Mouse (Mus musculus) neural tube, embryonic 13.5 days (tissue): ENCODE data around the gene Eps15. TPM values are rescaled to one million over a fixed set of nuclear protein-coding genes. Genes with fewer than 3 reads are reported as not detected.

Experiments
- ATAC-seq: fragments of 200-750 bp; cut with Nextera tagmentation; 2 replicates; pipeline ENCODE4 v1.8.0; 2017; ENCODE audit warnings: low read depth, mild to moderate bottlenecking, moderate TSS enrichment, moderate library complexity
- H3K27ac ChIP-seq: fragments of 300-500 bp; sonication (generic); replicated peaks from 2 replicates; pipeline ENCODE4 v1.5.1; 2015; ENCODE audit warnings: moderate library complexity, mild to moderate bottlenecking, inconsistent platforms
- H3K27me3 ChIP-seq: fragments of 300-500 bp; sonication (generic); 2 replicates; pipeline ENCODE4 v1.6.1; 2015; ENCODE audit warnings: mild to moderate bottlenecking, inconsistent platforms
- H3K36me3 ChIP-seq: fragments of 300-500 bp; sonication (generic); 2 replicates; pipeline ENCODE4 v1.6.1; 2015; ENCODE audit warnings: mild to moderate bottlenecking, inconsistent platforms
- H3K4me1 ChIP-seq: fragments of 300-500 bp; sonication (generic); replicated peaks from 2 replicates; pipeline ENCODE4 v1.6.1; 2015; ENCODE audit warnings: inconsistent platforms
- H3K4me2 ChIP-seq: fragments of 300-500 bp; sonication (generic); 2 replicates; pipeline ENCODE4 v1.6.1; 2015; ENCODE audit warnings: inconsistent platforms, mild to moderate bottlenecking, moderate library complexity
- H3K4me3 ChIP-seq: fragments of 300-500 bp; sonication (generic); 2 replicates; pipeline ENCODE4 v1.5.1; 2015; ENCODE audit warnings: mild to moderate bottlenecking, inconsistent platforms
- H3K9ac ChIP-seq: fragments of 300-500 bp; sonication (generic); 2 replicates; pipeline ENCODE4 v1.6.1; 2015; ENCODE audit warnings: moderate library complexity, mild to moderate bottlenecking, inconsistent platforms
- H3K9me3 ChIP-seq: fragments of 300-500 bp; sonication (generic); 2 replicates; pipeline ENCODE4 v1.6.1; 2016; ENCODE audit warnings: inconsistent platforms
- WGBS: fragments of 180-500 bp; shearing (Covaris S2); methylation state at CpG from one replicate; pipeline ENCODE4 v1.1.7; 2015; 5-methylcytosine and 5-hydroxymethylcytosine counted together
- polyA plus RNA-seq: library from polyadenylated mRNA; unstranded; fragments of >200 nt; fragmentation: Nextera tagmentation; extraction: Ambion mirVana; gene quantifications from 2 replicates; pipeline ENCODE4 v1.2.1, GENCODE M21; 2015

Eps15 gene
- polyA plus RNA-seq, 1 experiment from 2014 or later = 74.4 TPM

DNA sequence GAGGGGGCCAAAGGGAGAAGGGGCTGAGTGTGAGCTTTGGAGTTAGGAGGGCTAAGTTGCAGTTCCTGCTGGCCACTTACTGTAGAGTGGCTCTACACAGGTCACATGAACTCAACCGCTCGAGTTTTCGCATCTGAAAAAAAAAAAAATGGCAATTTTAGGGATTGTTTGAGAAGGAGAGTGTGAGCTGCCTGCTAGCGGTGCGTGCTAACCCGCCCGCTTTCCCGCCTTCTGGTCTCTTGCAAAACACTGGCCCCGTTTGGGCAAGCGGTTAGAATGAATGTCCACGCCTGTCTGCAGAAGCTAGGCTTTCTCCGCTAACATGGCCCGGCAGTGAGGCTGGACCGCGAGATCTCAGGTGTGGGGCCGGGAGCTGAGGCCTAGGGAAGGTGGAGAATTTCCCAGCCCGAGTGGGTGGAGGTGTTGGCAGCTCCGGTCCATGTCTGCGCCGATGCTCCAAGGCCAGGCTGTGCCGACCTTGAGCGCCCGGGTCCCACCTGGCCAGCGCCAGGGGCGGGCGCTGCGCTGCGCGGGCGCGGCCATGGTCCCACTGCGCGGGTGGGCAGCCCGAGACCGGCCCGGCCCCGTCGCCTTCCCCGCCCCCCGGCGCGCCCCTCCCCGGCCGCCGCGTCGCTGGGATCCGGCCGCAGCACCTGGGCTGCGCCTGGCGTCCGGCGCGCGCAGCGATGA, 126.6 kb downstream of the Eps15 start, which contains the start of gene Ttc39a:
Gene Ttc39a (plus strand): TSS at position 138 of the 690 bp plus-strand sequence.
- 1% methylated on average over 51 of the region's 56 CpGs for WGBS
- H3K27ac ChIP-seq = peak within 1 kb of the TSS; percentile 46; the same call in 1 of the 2 replicates

DNA sequence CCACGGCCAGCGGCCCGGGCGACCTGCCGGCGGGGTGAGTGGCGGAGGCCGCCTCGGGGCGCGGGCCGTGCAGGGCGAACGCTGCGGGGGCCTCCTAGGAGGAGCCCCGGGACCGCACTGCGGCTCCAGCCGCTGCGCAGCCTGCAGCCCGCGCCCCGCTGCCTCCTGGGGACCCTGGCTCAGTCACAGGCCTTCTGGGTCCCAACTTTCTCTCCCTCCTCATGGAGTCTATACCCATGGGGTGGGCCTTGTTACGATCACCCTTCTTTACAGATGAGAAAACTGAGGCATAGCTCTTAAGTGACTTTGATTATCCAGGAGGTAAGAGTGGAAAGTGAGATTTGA, 127.1 kb downstream of the Eps15 start:
- peaks cover 7% of the 10 kb centered on the region for H3K27me3 ChIP-seq
- H3K36me3 ChIP-seq = no peaks in the 10 kb centered on the region
- no peaks in the 10 kb centered on the region for H3K9me3 ChIP-seq
- ATAC-seq = peak; percentile 61
- peaks cover 15% of the 10 kb centered on the region for H3K4me1 ChIP-seq
- peak overlapping the region; percentile 78 for H3K9ac ChIP-seq
- H3K4me3 ChIP-seq = peak overlapping the region; percentile 51
- peak overlapping the region; percentile 75 for H3K4me2 ChIP-seq
- H3K27ac ChIP-seq = no peak overlapping the region
- 3% methylated on average over 24 of the region's 24 CpGs for WGBS

More for the DNA sequence above, 126.6 kb downstream of the Eps15 start, which contains the start of gene Ttc39a:
- Histone ChIP-seq H3K9me3 (no peaks in the 10 kb centered on the region), H3K4me2 (peak within 1 kb of the TSS; percentile 75), H3K4me1 (peaks cover 15% of the 10 kb centered on the region), H3K4me3 (peak within 1 kb of the TSS; percentile 51), H3K36me3 (no peaks in the 10 kb centered on the region), H3K9ac (peak within 1 kb of the TSS; percentile 78), H3K27me3 (peaks cover 7% of the 10 kb centered on the region)
- ATAC-seq = peak; percentile 45

DNA sequence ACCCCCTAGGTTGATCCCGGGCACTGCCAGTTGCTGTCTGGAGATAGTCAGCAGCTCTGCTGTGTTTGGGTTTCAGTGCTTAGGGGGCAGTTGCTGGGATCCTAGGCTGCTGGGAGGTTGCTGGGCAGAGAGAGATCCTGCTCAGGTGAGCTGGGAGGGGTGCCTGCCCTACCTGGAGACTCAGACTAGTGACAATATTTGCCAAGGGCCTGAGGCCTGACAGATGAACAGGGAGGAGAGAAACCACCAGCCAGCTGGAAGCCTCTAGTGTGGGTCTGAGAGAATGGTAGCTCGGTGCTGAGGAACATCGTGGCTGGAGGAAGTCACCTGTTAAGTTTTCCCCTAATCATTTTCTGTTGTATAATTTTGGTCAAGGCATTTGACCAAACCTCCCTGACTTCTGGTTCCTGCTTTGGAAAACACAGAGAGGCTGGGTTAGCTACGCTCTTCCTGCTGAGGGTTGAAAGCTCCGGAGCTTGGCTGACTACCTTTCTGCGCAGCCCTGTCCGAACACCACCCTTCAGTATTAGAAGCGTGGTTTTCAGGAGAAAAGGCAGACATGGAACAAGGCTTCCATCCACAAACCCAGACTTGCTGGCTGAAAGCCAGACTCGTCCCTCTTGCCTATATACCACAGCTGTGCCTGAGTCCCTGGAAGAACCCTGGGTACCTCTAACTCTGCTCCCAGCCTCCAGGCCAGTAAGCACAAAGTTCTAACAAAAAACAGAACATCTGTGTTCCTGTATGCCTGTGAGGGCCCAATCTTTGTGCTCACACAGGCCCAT, 127.8 kb downstream of the Eps15 start:
- no peak overlapping the region for H3K27ac ChIP-seq
- H3K9ac ChIP-seq = no peak overlapping the region
- WGBS = 79% methylated on average over 9 of the region's 9 CpGs
- H3K27me3 ChIP-seq = peaks cover 7% of the 10 kb centered on the region
- H3K4me2 ChIP-seq = peak overlapping the region; percentile 75
- H3K4me1 ChIP-seq = peaks cover 15% of the 10 kb centered on the region
- no peak for ATAC-seq
- peak overlapping the region; percentile 51; the same call in 1 of the 2 replicates for H3K4me3 ChIP-seq
- no peaks in the 10 kb centered on the region for H3K36me3 ChIP-seq
- H3K9me3 ChIP-seq = no peaks in the 10 kb centered on the region

DNA sequence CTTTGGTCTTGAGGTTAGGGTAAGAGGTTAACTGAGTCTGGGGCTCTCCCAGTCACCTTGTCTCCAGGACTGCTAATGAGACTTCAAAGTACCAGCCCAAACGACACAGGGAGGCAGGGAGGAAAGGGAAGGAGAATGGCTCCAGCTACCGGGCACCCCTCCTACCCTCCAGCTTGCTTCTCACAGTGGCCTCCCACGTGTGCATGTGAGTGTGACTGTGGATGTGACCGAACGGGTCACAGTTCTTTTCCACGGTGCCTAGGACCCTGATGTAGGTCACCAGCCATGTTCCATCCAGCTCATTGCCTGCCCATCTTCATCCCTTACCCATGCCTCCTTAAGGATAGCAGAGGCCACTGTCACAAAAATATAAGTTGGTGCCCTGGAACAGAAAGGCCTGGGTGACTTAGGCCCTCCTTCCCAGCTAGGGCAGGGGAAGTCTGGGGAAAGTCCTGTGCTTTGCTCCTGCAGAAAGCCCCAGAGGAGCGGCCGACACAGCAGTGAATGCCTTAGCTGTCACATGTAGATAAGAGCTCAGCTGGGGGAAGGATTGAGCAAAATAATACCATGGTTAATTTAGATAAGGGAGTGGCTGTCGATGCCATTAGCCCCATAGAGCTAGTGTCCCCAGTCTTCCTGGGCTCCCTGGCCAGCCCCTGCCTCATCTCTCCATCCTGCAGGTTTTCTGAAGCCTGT, 130.8 kb downstream of the Eps15 start:
- Histone ChIP-seq H3K4me2 (no peak overlapping the region), H3K9ac (no peak overlapping the region), H3K36me3 (no peaks in the 10 kb centered on the region), H3K4me3 (no peak overlapping the region), H3K4me1 (peaks cover 9% of the 10 kb centered on the region), H3K9me3 (no peaks in the 10 kb centered on the region), H3K27me3 (peaks cover 7% of the 10 kb centered on the region), H3K27ac (no peak overlapping the region)
- 77% methylated on average over 9 of the region's 9 CpGs for WGBS
- ATAC-seq = no peak

DNA sequence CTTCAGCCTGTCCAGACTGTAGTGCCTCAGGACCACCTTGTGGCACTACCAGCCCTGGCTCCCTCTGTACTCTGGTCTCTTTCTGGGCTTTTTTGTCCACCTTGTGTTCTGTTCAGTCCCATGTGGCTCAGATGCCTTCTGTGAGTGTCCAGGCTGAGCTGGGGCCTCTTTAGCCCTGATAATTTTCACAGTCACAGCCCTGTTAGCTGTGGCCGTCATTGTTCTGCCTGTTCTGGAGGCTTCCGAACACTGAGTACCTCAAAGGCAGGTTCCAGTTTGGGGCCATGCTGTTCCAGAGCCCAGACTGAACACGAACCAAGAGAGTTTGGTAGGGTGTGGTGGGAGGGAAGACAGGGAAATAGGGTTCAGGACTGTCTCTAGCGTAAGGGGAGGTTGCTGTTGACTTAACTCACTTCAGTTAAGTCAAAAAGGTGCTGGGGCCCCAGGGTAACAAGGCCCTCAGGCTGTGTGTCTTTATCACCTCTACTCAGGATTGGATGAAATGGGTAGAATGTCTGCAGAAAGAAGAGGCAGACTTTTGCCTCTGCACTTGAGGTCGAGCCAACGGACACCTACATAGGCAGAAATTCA, 131.4 kb downstream of the Eps15 start:
- H3K27ac ChIP-seq = no peak overlapping the region
- H3K9me3 ChIP-seq = no peaks in the 10 kb centered on the region
- WGBS = 89% methylated on average over 6 of the region's 6 CpGs
- no peaks in the 10 kb centered on the region for H3K36me3 ChIP-seq
- no peak overlapping the region for H3K4me2 ChIP-seq
- peaks cover 2% of the 10 kb centered on the region for H3K4me1 ChIP-seq
- H3K27me3 ChIP-seq = peaks cover 7% of the 10 kb centered on the region
- no peak overlapping the region for H3K4me3 ChIP-seq
- ATAC-seq = no peak
- no peak overlapping the region for H3K9ac ChIP-seq

DNA sequence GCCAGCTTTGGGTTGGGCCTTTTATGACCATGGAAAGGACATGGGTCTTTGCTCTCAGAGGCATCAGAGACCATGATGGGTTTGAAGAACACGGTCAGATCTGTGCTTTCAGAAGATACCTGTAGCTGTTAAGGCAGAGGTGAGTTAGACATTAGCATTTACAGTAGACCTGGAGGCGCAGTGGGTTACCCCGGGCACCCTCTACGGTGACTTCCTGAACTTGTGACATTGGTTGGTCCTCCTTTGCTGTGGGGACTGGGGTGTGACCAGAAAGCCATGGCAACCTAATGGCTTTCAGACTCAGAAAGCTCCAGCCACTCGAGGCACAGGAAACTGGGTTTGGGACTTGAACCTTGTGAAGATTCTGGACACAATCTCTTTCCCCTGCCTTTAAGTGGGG, 132.2 kb downstream of the Eps15 start:
- no peak overlapping the region for H3K9ac ChIP-seq
- no peak overlapping the region for H3K27ac ChIP-seq
- WGBS = 90% methylated on average over 5 of the region's 5 CpGs
- no peaks in the 10 kb centered on the region for H3K36me3 ChIP-seq
- H3K4me3 ChIP-seq = no peak overlapping the region
- no peak for ATAC-seq
- no peaks in the 10 kb centered on the region for H3K9me3 ChIP-seq
- peaks cover 6% of the 10 kb centered on the region for H3K27me3 ChIP-seq
- H3K4me2 ChIP-seq = no peak overlapping the region
- no peaks in the 10 kb centered on the region; the same call in 1 of the 2 replicates for H3K4me1 ChIP-seq

DNA sequence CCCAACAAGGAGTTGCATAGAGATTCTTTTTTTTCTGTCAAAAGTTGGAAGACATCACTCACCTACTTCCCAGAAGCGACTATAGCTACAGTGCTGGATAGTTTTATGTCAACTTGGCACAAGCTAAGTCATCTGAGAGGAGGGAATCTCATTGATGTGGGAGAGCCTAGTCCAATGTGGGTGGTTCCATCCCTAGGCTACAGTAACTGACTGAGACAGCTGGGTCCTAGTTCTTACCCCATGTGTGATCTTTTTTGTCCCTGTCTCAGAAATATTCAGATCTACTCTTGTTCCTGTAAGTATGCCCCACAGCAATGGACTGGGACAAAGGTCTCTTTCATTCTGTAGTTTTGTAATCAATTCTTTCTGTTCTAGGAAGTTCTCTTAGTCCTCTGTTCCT, 137.9 kb downstream of the Eps15 start:
- no peaks in the 10 kb centered on the region for H3K36me3 ChIP-seq
- no peak overlapping the region for H3K27ac ChIP-seq
- H3K4me1 ChIP-seq = no peaks in the 10 kb centered on the region
- H3K27me3 ChIP-seq = no peaks in the 10 kb centered on the region
- no peaks in the 10 kb centered on the region for H3K9me3 ChIP-seq
- ATAC-seq = no peak
- H3K9ac ChIP-seq = no peak overlapping the region
- no peak overlapping the region for H3K4me2 ChIP-seq
- no peak overlapping the region for H3K4me3 ChIP-seq
- 80% methylated on average over 1 of the region's 1 CpGs for WGBS

DNA sequence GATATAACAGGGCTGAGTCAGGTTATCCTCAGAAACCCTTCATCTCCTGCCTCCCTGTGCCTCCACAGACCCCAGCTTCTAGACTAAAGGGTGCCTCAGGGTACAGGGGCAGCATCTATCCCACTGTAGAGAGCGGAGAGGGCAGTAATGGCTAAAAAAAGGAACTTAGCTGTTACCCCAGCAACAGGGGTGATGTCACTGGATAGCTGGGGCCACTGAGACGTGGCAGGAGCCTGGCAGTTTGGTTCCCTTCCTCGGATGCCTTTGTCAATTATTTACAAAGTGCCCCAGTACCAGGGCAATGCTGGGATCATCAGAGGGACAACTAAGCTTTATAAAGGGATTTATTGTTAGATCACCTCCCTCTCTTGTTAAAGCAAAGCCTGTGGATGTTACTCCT, 138.9 kb downstream of the Eps15 start:
- Histone ChIP-seq H3K4me2 (no peak overlapping the region), H3K4me3 (no peak overlapping the region), H3K36me3 (no peaks in the 10 kb centered on the region), H3K27me3 (no peaks in the 10 kb centered on the region), H3K9ac (no peak overlapping the region), H3K9me3 (no peaks in the 10 kb centered on the region), H3K4me1 (no peaks in the 10 kb centered on the region), H3K27ac (no peak overlapping the region)
- 12% methylated on average over 3 of the region's 3 CpGs for WGBS
- ATAC-seq = no peak

DNA sequence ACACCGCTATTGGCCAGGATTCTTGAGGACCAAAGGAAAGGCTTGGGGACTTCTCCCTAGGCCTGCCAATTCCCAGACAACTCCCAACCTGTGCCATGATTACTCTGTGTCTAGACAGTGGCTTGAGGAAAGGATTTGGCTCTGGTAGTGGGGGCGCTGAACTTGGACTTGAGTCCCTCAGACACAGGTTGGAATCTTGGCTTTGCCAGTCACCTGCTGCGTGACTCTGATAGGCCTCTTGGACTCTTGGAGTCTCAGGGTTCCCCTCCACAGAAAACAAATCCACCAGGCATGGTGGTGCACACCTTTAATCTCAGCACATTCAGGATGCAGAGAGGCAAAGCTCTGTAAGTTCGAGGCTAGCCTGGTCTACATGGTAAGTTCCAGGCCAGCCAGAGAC, 139.5 kb downstream of the Eps15 start:
- Histone ChIP-seq H3K27ac (no peak overlapping the region), H3K4me3 (no peak overlapping the region), H3K9me3 (no peaks in the 10 kb centered on the region), H3K36me3 (no peaks in the 10 kb centered on the region), H3K4me2 (no peak overlapping the region), H3K27me3 (no peaks in the 10 kb centered on the region), H3K9ac (no peak overlapping the region), H3K4me1 (no peaks in the 10 kb centered on the region)
- WGBS = 85% methylated on average over 4 of the region's 4 CpGs
- no peak for ATAC-seq

DNA sequence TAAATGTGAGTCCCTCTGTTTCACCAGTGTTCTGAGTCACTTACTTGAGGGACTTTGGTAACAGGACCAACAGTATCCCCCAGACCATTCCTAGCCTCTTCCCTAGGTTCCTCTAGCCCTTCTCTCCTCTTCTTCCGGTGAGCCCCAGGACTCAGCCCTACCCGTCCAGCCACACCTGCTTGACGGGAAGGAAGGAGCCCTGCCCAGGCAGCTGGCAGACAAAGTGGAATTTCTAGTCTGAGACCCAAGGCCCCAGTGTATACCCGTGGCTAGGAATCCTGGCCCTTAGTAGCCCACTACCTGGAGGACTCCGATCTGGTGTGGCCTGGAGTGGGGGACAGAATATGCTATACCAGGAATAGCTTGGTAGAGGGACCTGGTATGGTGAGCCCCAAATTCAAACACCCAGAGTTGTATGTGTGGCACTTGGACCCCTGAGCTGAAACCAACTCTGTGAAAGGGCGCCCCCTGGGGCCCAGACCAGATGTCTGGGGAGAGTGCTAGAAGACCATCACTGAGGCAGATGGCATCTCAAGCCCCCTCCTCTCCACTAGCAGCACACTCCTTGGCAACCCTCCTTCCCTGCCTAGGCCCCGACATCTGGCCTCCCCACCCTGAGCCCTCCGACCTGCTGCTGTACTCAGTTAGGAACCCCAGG, 140.2 kb downstream of the Eps15 start:
- H3K36me3 ChIP-seq = no peaks in the 10 kb centered on the region
- no peak for ATAC-seq
- no peaks in the 10 kb centered on the region for H3K4me1 ChIP-seq
- no peak overlapping the region for H3K4me2 ChIP-seq
- H3K9me3 ChIP-seq = no peaks in the 10 kb centered on the region
- WGBS = 75% methylated on average over 8 of the region's 8 CpGs
- H3K9ac ChIP-seq = no peak overlapping the region
- no peak overlapping the region for H3K4me3 ChIP-seq
- H3K27me3 ChIP-seq = no peaks in the 10 kb centered on the region
- no peak overlapping the region for H3K27ac ChIP-seq

DNA sequence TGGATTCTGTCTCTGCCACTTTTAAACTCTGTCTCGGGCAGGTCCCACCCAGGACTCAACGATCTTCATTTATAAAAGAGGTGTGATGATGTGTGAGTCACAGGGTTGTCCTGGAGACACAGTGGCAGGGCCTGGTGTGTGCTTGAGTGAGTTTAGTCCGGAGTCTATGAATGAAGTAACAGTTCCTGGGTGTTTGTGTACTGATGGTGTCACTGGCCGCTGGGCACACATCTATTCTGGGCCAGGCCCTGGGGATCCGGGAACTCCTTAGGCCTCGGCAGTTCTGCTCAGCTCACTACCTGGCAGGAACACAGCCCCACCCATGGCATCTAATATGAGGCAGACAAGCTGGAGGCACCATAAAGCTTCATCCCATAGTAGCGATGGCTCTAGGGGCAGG, 141.5 kb downstream of the Eps15 start:
- H3K9me3 ChIP-seq = no peaks in the 10 kb centered on the region
- H3K36me3 ChIP-seq = no peaks in the 10 kb centered on the region
- no peaks in the 10 kb centered on the region for H3K4me1 ChIP-seq
- H3K9ac ChIP-seq = no peak overlapping the region
- ATAC-seq = no peak
- 81% methylated on average over 7 of the region's 7 CpGs for WGBS
- no peak overlapping the region for H3K4me3 ChIP-seq
- no peak overlapping the region for H3K27ac ChIP-seq
- no peaks in the 10 kb centered on the region for H3K27me3 ChIP-seq
- no peak overlapping the region for H3K4me2 ChIP-seq
